Mouse (Mus musculus) limb, embryonic 14.5 days (tissue): ENCODE measurements around the gene Sorcs2. TPM values are rescaled to one million over a fixed set of nuclear protein-coding genes. Genes with fewer than 3 reads are reported as not detected.

Experiments used
- ATAC-seq: fragments of 200-750 bp; cut with Nextera tagmentation; 2 replicates; pipeline ENCODE4 v1.8.0; 2017; ENCODE audit warnings: low read depth, moderate number of reproducible peaks, moderate TSS enrichment; ENCODE audit not compliant: low FRiP score
- DNase-seq: peaks from one replicate; pipeline ENCODE4 v3.0.0-alpha.2; 2015; ENCODE audit warnings: low spot score
- H3K27ac ChIP-seq: fragments of 300-500 bp; sonication (generic); replicated peaks from 2 replicates; pipeline ENCODE4 v1.5.1; 2014; ENCODE audit warnings: low read depth, mild to moderate bottlenecking, low read length, moderate library complexity, mixed read lengths
- H3K27me3 ChIP-seq: fragments of 300-500 bp; sonication (generic); 2 replicates; pipeline ENCODE4 v1.6.1; 2014; ENCODE audit warnings: low read length, mixed read lengths; ENCODE audit not compliant: control insufficient read depth, insufficient read depth
- H3K36me3 ChIP-seq: fragments of 300-500 bp; sonication (generic); 2 replicates; pipeline ENCODE4 v1.6.1; 2014; ENCODE audit warnings: mild to moderate bottlenecking, low read length, moderate library complexity, mixed read lengths; ENCODE audit not compliant: control insufficient read depth, insufficient read depth
- H3K4me1 ChIP-seq: fragments of 300-500 bp; sonication (generic); 2 replicates; pipeline ENCODE4 v1.6.1; 2014; ENCODE audit warnings: antibody characterized with exemption, low read length, mixed read lengths; ENCODE audit not compliant: control insufficient read depth, insufficient read depth
- H3K4me2 ChIP-seq: fragments of 300-500 bp; sonication (generic); replicated peaks from 2 replicates; pipeline ENCODE4 v1.6.1; 2014; ENCODE audit warnings: low read depth, mild to moderate bottlenecking, low read length, moderate library complexity; ENCODE audit not compliant: severe bottlenecking
- H3K4me3 ChIP-seq: fragments of 300-500 bp; sonication (generic); replicated peaks from 2 replicates; pipeline ENCODE4 v1.5.1; 2014; ENCODE audit warnings: low read length
- H3K9ac ChIP-seq: fragments of 300-500 bp; sonication (generic); 2 replicates; pipeline ENCODE4 v1.6.1; 2014; ENCODE audit warnings: mild to moderate bottlenecking, low read depth, low read length, moderate library complexity; ENCODE audit not compliant: severe bottlenecking
- H3K9me3 ChIP-seq: fragments of 300-500 bp; sonication (generic); 2 replicates; pipeline ENCODE4 v1.6.1; 2016; ENCODE audit warnings: low read length; ENCODE audit not compliant: control insufficient read depth
- POLR2A ChIP-seq: fragments of 200-500 bp; IDR thresholded peaks from 2 replicates; pipeline ENCODE4 v1.8.0; 2012; ENCODE audit warnings: inconsistent platforms, mild to moderate bottlenecking, moderate library complexity, borderline replicate concordance; ENCODE audit not compliant: insufficient read depth, insufficient read length; ENCODE audit errors: extremely low read depth
- whole genome bisulfite sequencing: fragments of 180-500 bp; shearing (Covaris S2); extraction: QIAGEN DNeasy Blood & Tissue Kit; methylation state at CpG from one replicate; pipeline ENCODE4 v1.1.7; 2014; 5-methylcytosine and 5-hydroxymethylcytosine counted together
- microRNA-seq: library from miRNA; unstranded; fragments of <30 nt; microRNA quantifications from one replicate; pipeline ENCODE4, GENCODE M21; 2016
- polyA plus RNA-seq, 2 experiments: library from polyadenylated mRNA; depleted of rRNA in 1 of 2; stranded (reverse) in 1 of 2; unstranded in 1 of 2; fragments of >200 nt; fragmentation: Nextera tagmentation in 1 of 2; extraction: Ambion mirVana in 1 of 2; gene quantifications; 2 replicates each; pipeline versions ENCODE4 v1.2.1 to v1.2.3; 2012 to 2014

Gene Sorcs2
- polyA plus RNA-seq, 2 experiments, result 25.4 to 34.4 TPM

- Histone ChIP-seq H3K9me3 (no peaks in the 10 kb centered on the region), H3K4me3 (no peak overlapping the region), H3K27ac (no peak overlapping the region), H3K4me1 (peaks cover 11% of the 10 kb centered on the region), H3K4me2 (no peak overlapping the region), H3K9ac (no peak overlapping the region), H3K36me3 (peaks cover 72% of the 10 kb centered on the region), H3K27me3 (no peaks in the 10 kb centered on the region)
- ATAC-seq, result no peak
- no peak for TF ChIP-seq POLR2A
- no peak for DNase-seq
- WGBS, result 88% methylated on average over 3 of the region's 3 CpGs
Observed at GRCm38 (mm10) chr5:35969857-35970256, 428.1 kb downstream of the Sorcs2 start.

Small RNA genes lying within 50 kb of the gene (microRNA-seq; reads per million reads assigned to microRNA genes)
- 33.2 reads per million, percentile 33 among the genes with 10 or more reads in this experiment for gene Mir7689

Other genes with a start within 250 kb of the Sorcs2 start
- gene Psapl1, start 194.1 kb downstream of the Sorcs2 start, polyA plus RNA-seq (2012; rRNA removed), result 0.81 and 1.2 TPM in 2 replicates
- gene Psapl1, start 194.1 kb downstream of the Sorcs2 start, polyA plus RNA-seq (2014; fragmentation: Nextera tagmentation; extraction: Ambion mirVana), result 4.5 and 7.3 TPM in 2 replicates
- 18.5 and 22.9 TPM in 2 replicates for gene Grpel1, start 66.9 kb upstream of the Sorcs2 start, polyA plus RNA-seq (2012; rRNA removed)
- 52.8 and 52.9 TPM in 2 replicates for gene Grpel1, start 66.9 kb upstream of the Sorcs2 start, polyA plus RNA-seq (2014; fragmentation: Nextera tagmentation; extraction: Ambion mirVana)
- gene Tada2b, start 86.1 kb upstream of the Sorcs2 start, polyA plus RNA-seq (2012; rRNA removed), result 11.0 and 12.1 TPM in 2 replicates
- 3.7 and 4.6 TPM in 2 replicates for gene Tada2b, start 86.1 kb upstream of the Sorcs2 start, polyA plus RNA-seq (2014; fragmentation: Nextera tagmentation; extraction: Ambion mirVana)
- 0.09 and 0.11 TPM in 2 replicates for gene Ccdc96, start 86.4 kb upstream of the Sorcs2 start, polyA plus RNA-seq (2012; rRNA removed)
- gene Ccdc96, start 86.4 kb upstream of the Sorcs2 start, polyA plus RNA-seq (2014; fragmentation: Nextera tagmentation; extraction: Ambion mirVana), result 0.08 and 0.15 TPM in 2 replicates
- gene Tbc1d14, start 195.1 kb upstream of the Sorcs2 start, polyA plus RNA-seq (2012; rRNA removed), result 46.6 and 54.6 TPM in 2 replicates
- 37.9 and 46.3 TPM in 2 replicates for gene Tbc1d14, start 195.1 kb upstream of the Sorcs2 start, polyA plus RNA-seq (2014; fragmentation: Nextera tagmentation; extraction: Ambion mirVana)